Mouse (Mus musculus): ENCODE results near the gene Svs3b. TPM values are rescaled to one million over a fixed set of nuclear protein-coding genes. Genes with fewer than 3 reads are reported as not detected.
"Not testable (repeated sequence)": the region's sequence is repeated elsewhere in the genome, so short reads cannot be mapped to it uniquely, and the experiment has no call there.

Gene Svs3b
- polyA plus RNA-seq (2015; fragmentation: Nextera tagmentation; extraction: Ambion mirVana): not detected in 2 replicates

- not testable (repeated sequence) for H3K36me3 ChIP-seq; H3K4me3 ChIP-seq; H3K4me2 ChIP-seq (replicated peaks); H3K4me1 ChIP-seq; H3K9me3 ChIP-seq; ATAC-seq (ENCODE audit: low FRiP score, low read depth); H3K9ac ChIP-seq; H3K27ac ChIP-seq
- H3K27me3 ChIP-seq: peaks cover 13% of the 10 kb centered on the region
- WGBS: 66% methylated on average over 1 of the region's 1 CpGs
These were observed at the start of gene Svs3b for GRCm38 (mm10) chr2:164256540-164256939. Svs3b (minus strand) TSS chr2:164256640.

- H3K36me3 ChIP-seq; H3K4me2 ChIP-seq (replicated peaks); H3K27ac ChIP-seq; H3K27me3 ChIP-seq; H3K4me1 ChIP-seq; H3K9me3 ChIP-seq; ATAC-seq (ENCODE audit: low FRiP score, low read depth); H3K4me3 ChIP-seq; H3K9ac ChIP-seq: not testable (repeated sequence)
- 74% methylated on average over 1 of the region's 1 CpGs for WGBS
These were observed 32.5 kb upstream of the Svs3b start, which contains the start of gene Svs3a for GRCm38 (mm10) chr2:164288968-164289367. Svs3a (plus strand) TSS chr2:164289268.

GRCm38 (mm10) chr2:164278359-164278758 is 21.9 kb upstream of the Svs3b start, which contains the start of gene Svs4:
Svs4 (minus strand) TSS chr2:164278459.
- Histone ChIP-seq H3K27ac (no peak within 1 kb of the TSS), H3K4me3 (no peak within 1 kb of the TSS), H3K9me3 (no peaks in the 10 kb centered on the region), H3K36me3 (no peaks in the 10 kb centered on the region), H3K4me2 (replicated peaks) (no peak within 1 kb of the TSS), H3K4me1 (no peaks in the 10 kb centered on the region), H3K9ac (no peak within 1 kb of the TSS), H3K27me3 (no peaks in the 10 kb centered on the region)
- no peak for ATAC-seq (ENCODE audit: low FRiP score, low read depth)
- WGBS: 92% methylated on average over 4 of the region's 4 CpGs

GRCm38 (mm10) chr2:164238366-164238765 is 18.1 kb downstream of the Svs3b start, which contains the start of gene Svs2:
Svs2 (minus strand) TSS chr2:164238466.
- H3K9me3 ChIP-seq: no peaks in the 10 kb centered on the region
- ATAC-seq (ENCODE audit: low FRiP score, low read depth): no peak
- no peak within 1 kb of the TSS for H3K4me3 ChIP-seq
- no peak within 1 kb of the TSS for H3K9ac ChIP-seq
- 81% methylated on average over 3 of the region's 3 CpGs for WGBS
- H3K4me1 ChIP-seq: no peaks in the 10 kb centered on the region
- no peak within 1 kb of the TSS for H3K4me2 ChIP-seq (replicated peaks)
- H3K27ac ChIP-seq: no peak within 1 kb of the TSS
- H3K27me3 ChIP-seq: no peaks in the 10 kb centered on the region
- no peaks in the 10 kb centered on the region for H3K36me3 ChIP-seq

- no peak for ATAC-seq (ENCODE audit: low FRiP score, low read depth)
- Histone ChIP-seq H3K4me1 (no peaks in the 10 kb centered on the region), H3K27ac (no peak overlapping the region), H3K36me3 (no peaks in the 10 kb centered on the region), H3K4me2 (replicated peaks) (no peak overlapping the region), H3K4me3 (no peak overlapping the region), H3K9me3 (no peaks in the 10 kb centered on the region), H3K27me3 (no peaks in the 10 kb centered on the region), H3K9ac (no peak overlapping the region)
- 89% methylated on average over 8 of the region's 8 CpGs for WGBS
These were observed 23.8 kb downstream of the Svs3b start for GRCm38 (mm10) chr2:164232671-164233070.

GRCm38 (mm10) chr2:164228361-164229070 is 27.9 kb downstream of the Svs3b start:
- Histone ChIP-seq H3K36me3 (no peaks in the 10 kb centered on the region), H3K4me2 (replicated peaks) (no peak overlapping the region), H3K27me3 (no peaks in the 10 kb centered on the region), H3K9me3 (no peaks in the 10 kb centered on the region), H3K27ac (no peak overlapping the region), H3K4me3 (no peak overlapping the region), H3K4me1 (no peaks in the 10 kb centered on the region), H3K9ac (no peak overlapping the region)
- ATAC-seq (ENCODE audit: low FRiP score, low read depth): no peak
- 81% methylated on average over 8 of the region's 8 CpGs for WGBS

- WGBS: 72% methylated on average over 11 of the region's 11 CpGs
- ATAC-seq (ENCODE audit: low FRiP score, low read depth): no peak
These were observed 34.9 kb downstream of the Svs3b start, which contains the start of gene Wfdc15b for GRCm38 (mm10) chr2:164221522-164221921. Wfdc15b (minus strand) TSS chr2:164221660.

GRCm38 (mm10) chr2:164219295-164219694 is 37.1 kb downstream of the Svs3b start:
- no peak overlapping the region for H3K4me3 ChIP-seq
- no peak overlapping the region for H3K4me2 ChIP-seq (replicated peaks)
- H3K9ac ChIP-seq: no peak overlapping the region
- H3K36me3 ChIP-seq: no peaks in the 10 kb centered on the region
- no peak for ATAC-seq (ENCODE audit: low FRiP score, low read depth)
- WGBS: 84% methylated on average over 9 of the region's 9 CpGs
- H3K27me3 ChIP-seq: no peaks in the 10 kb centered on the region
- no peaks in the 10 kb centered on the region for H3K9me3 ChIP-seq
- no peaks in the 10 kb centered on the region for H3K4me1 ChIP-seq
- no peak overlapping the region for H3K27ac ChIP-seq

More at GRCm38 (mm10) chr2:164221522-164221921, 34.9 kb downstream of the Svs3b start, which contains the start of gene Wfdc15b:
- H3K9me3 ChIP-seq: no peaks in the 10 kb centered on the region
- H3K4me1 ChIP-seq: no peaks in the 10 kb centered on the region
- no peak within 1 kb of the TSS for H3K27ac ChIP-seq
- no peaks in the 10 kb centered on the region for H3K36me3 ChIP-seq
- H3K4me2 ChIP-seq (replicated peaks): no peak within 1 kb of the TSS
- no peaks in the 10 kb centered on the region for H3K27me3 ChIP-seq
- H3K9ac ChIP-seq: no peak within 1 kb of the TSS
- H3K4me3 ChIP-seq: no peak within 1 kb of the TSS

GRCm38 (mm10) chr2:164212711-164213110 is 43.7 kb downstream of the Svs3b start:
- Histone ChIP-seq H3K27me3 (no peaks in the 10 kb centered on the region), H3K9me3 (0 out of 2 replicates have a peak, but pooled peaks cover 3% of the 10 kb centered on the region), H3K36me3 (no peaks in the 10 kb centered on the region), H3K27ac (no peak overlapping the region), H3K4me3 (no peak overlapping the region), H3K4me1 (no peaks in the 10 kb centered on the region), H3K4me2 (replicated peaks) (no peak overlapping the region), H3K9ac (no peak overlapping the region)
- no peak for ATAC-seq (ENCODE audit: low FRiP score, low read depth)
- WGBS: 84% methylated on average over 5 of the region's 5 CpGs

- ATAC-seq (ENCODE audit: low FRiP score, low read depth): no peak
- WGBS: 86% methylated on average over 4 of the region's 4 CpGs
- H3K9me3 ChIP-seq: 0 out of 2 replicates have a peak, but pooled peaks cover 3% of the 10 kb centered on the region
These were observed 45.5 kb downstream of the Svs3b start for GRCm38 (mm10) chr2:164210892-164211291.

GRCm38 (mm10) chr2:164206676-164207075 is 49.8 kb downstream of the Svs3b start:
- Histone ChIP-seq H3K9me3 (0 out of 2 replicates have a peak, but pooled peaks cover 3% of the 10 kb centered on the region), H3K4me1 (no peaks in the 10 kb centered on the region), H3K36me3 (no peaks in the 10 kb centered on the region), H3K9ac (no peak overlapping the region), H3K4me2 (replicated peaks) (no peak overlapping the region), H3K27me3 (no peaks in the 10 kb centered on the region), H3K4me3 (no peak overlapping the region), H3K27ac (no peak overlapping the region)
- ATAC-seq (ENCODE audit: low FRiP score, low read depth): no peak
- 80% methylated on average over 4 of the region's 4 CpGs for WGBS

More at GRCm38 (mm10) chr2:164210892-164211291, 45.5 kb downstream of the Svs3b start:
- H3K27ac ChIP-seq: no peak overlapping the region
- no peak overlapping the region for H3K4me2 ChIP-seq (replicated peaks)
- no peak overlapping the region for H3K4me3 ChIP-seq
- H3K27me3 ChIP-seq: no peaks in the 10 kb centered on the region
- H3K36me3 ChIP-seq: no peaks in the 10 kb centered on the region
- H3K4me1 ChIP-seq: no peaks in the 10 kb centered on the region
- H3K9ac ChIP-seq: no peak overlapping the region

GRCm38 (mm10) chr2:164206011-164206410 is 50.4 kb downstream of the Svs3b start:
- H3K27ac ChIP-seq; H3K4me1 ChIP-seq; H3K27me3 ChIP-seq; H3K36me3 ChIP-seq; H3K9ac ChIP-seq; ATAC-seq (ENCODE audit: low FRiP score, low read depth); H3K4me3 ChIP-seq; H3K4me2 ChIP-seq (replicated peaks); H3K9me3 ChIP-seq: not testable (repeated sequence)
- 88% methylated on average over 10 of the region's 10 CpGs for WGBS
